Mouse (Mus musculus): ENCODE measurements around the gene Acer1.

DNA sequence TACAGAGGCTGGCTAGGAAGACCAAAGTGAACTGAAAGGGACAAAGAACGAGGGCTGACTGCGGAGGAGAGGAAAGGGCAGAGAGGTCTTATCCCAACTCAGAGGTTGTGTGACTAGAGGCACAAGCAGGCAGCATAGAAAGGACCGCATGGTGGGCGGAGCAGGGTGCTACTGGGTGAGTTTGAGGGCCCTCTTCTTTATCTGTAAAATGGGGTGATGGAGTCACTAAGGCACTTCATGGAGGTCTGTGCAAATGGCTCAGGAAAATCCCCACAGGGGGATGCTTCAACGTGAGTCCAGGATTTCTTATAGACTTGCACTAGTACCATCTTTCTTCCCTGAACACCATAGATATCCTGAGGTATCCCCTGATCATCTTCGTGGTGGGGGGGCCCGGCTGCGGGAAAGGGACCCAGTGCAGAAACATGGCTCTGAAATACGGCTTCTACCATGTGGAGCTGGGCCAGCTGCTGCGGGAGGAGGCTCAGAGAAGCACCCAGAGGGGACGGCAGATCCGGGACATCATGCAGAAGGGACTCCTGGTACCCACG, 30.4 kb upstream of the Acer1 start:
- TF ChIP-seq GATA1 (IDR thresholded peaks at IDR 0.05; ENCODE audit: borderline replicate concordance, low read length) (no peak), FLI1 (IDR thresholded peaks at IDR 0.05; ENCODE audit: low read length) (no peak)

All from megakaryocyte, embryonic 14.5 days (primary cell).